Mouse (Mus musculus) testis, postnatal 10 days (tissue): ENCODE results near the gene Cacng5.

Source experiments
- DNase-seq: peaks from one replicate; pipeline ENCODE4 v3.0.0; 2021; ENCODE audit warnings: low spot score

Gene Cacng5

DNA sequence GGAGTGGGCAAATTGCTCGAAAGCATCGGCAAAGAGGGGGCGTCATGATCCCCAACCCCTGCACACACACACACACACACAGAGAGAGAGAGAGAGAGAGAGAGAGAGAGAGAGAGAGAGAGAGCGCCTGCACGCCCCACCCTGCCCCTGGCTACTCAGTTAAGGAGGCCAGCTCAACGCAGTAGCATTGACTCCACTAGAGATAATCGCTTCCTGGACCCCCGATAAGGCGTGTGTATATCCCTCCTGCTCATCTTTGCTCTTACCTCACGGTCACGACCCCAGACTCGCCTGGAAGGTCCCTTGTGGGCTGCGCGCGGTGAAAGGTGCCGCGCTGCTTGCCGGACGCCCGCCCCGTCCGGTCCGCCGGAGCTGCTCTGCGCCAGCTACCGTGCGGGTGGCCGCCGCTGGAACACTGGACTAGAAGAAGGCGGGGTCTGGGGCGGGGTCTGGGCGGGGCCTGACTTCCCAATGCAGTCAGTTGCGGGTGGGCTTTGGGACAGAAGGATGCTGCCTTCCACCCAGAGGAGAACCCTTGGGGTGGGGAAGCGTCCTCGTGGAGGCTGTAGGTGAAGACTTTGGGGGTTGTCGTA is at the start of gene Cacng5:
TSS of gene Cacng5 (minus strand) at position 422 of the 593 bp plus-strand sequence.
- DNase-seq, result no peak

DNA sequence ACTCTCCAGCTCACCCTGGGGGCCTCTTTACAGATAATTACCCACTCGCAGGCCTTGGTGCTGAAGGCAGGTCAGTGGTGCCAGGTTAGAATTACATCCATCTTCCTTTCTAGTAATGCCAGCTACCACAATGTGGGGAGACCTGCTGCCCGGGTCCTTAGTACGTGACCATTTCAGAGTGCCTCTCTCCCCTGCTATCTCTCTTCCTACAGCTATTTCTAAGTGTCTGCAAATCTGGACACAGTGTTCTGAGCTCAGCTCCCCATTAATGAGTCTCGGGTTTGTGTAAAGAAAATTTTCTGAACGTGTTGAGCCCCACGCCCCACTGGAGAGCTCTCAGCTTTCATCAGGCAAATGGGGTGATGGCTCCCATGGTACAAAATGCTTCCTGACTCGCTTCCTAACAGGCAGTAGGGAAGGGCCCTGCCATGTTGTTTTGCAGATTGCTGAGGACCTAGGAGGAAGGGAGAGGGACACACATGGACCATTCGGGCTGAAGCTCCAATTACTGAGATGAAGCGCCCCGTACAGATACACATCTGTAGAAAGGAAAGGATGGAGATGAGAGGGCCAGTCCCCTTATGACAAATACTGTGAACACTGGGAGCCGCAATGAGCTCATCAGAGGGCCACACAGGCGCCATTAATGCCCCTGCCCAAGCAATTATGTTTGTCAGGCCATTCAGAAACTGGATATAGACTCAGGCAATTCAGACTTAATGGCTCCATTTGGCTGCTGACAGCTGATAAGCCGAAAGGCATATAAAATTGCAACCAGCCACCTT is 42.9 kb upstream of the Cacng5 start:
- no peak for DNase-seq

DNA sequence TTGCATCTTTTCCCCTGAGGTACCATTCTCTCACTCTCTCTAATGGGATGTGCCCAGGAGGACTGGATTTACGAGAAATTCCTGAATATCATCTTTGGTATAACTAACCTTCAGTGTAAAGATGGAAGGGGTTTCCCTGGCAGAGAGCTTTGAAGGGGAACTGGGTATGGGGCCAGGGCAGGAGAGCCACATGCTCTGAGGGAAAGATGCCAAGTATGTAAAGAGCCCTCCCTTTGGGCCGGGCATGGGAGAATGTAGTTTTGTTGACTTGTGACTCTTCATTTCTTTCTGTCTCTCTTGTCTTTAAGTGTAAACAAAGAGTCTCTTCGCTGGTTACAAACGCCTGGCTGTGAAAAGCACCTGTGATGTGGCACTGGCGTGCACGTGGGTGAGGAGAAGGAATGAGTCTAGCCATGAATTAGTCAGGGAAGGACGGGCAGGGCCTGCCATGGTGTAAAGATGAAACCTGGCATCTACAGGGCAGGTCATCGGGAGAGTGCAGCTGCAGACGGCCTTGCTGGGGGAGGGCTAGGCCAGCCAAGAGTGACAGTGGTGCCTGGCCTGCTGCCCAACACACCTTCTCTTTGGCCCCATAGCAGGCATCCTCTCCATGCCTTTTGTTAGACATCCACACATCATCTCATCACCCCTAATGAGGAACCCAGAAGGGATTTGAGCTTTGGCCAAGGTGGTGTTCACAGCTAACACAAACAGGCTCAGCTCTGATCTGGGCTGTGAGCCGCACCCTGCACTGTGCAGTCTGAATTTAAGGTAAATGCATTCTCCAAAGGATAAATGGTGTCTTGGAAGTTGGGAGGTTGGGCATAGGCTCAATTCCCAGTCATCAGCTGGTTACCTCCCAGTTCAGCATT is 40.6 kb upstream of the Cacng5 start:
- no peak for DNase-seq

DNA sequence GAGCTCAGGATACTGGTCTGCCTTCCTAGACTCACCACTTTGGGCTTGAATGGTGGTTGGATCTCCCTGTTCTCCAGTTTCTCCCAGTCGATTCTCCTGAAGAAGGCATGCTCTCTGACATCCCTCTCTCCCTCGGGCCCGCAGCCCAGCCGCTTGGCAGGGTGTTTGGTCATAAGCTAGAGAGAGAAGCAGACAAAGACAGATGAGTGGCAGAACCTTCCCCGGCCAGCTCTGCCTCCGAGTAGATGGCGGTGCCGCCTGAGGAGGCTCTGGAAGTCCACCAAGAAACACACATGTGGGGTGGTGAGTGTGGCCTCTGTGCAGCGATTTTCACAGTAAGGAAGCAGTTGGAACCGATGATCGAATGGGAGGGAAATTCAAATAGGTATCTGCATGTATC is 36.6 kb upstream of the Cacng5 start:
- no peak for DNase-seq

DNA sequence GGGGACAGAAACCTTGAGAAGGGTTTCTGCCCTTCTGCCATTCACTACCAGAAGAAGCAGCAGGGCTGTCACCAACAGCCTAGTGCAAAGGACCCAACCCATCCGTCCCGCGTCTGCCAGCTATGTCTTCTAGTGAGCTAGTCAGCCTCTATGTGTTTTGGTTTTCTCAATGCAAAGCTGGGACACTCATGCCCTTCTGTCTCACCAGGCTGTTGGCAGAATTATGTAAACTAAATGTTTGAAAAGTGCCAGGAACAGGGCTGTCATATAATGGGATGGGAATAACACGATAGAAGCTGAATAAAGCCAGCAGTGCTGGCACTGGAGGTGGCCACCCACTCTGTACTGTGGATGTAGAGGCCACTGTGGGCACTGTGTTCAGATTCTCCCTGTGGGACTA is 35.8 kb upstream of the Cacng5 start:
- no peak for DNase-seq

DNA sequence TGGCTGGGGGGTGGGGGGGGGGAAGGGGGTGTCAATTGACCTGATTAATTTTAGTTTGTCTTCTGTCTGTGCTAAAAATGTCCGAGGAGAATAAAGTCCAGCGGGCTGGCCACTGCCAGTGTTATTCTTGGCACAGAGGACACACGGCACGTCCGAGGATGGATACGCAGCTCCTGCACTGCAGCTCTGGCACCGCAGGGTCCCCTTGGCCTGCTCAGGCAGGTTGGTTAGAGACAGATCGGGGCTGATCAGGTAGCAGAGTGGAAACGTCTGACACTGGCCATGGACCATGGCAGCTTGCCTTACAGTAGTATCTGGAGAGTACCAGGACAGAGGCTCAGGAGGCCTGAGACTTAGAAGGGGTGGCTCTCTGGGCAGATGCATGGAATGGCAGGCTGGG is 35.4 kb upstream of the Cacng5 start:
- DNase-seq, result no peak

DNA sequence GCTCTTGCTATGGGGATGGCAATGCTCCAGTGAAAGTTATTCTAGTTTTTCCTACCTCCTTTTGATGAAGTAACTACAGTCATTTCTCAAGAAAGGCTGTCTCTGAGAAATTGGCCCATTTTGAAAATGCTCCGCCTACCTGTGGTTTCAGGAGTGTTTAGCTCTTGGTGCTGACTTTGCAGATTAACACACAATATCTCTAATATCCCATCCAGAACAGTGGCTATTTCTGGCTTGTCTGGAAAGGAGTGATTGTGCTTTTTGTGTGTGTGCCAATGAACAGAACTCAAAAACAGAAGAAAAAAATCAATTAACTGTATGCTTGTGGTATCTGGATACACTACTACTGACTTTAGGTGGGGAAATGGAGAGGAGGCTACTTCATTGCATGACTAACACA is 33.1 kb upstream of the Cacng5 start:
- no peak for DNase-seq

DNA sequence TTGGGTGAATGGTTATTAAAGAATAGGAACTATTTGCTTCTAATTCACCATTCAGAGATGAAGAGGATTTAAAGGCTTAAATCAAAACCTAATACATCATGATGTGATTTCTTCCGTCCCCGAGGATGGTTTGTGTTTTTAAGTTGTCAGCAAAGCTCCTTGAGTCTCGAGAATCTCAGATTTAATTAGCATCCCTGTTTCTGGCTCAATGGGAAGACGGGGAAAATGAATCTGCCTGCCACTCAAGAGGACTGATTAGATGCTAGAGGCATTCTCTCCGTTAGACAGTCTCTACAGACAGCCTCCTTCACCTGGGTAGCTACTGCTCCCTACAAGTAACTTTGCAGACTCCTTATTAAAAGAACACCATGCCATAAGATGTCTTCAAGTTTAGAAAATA is 32.0 kb upstream of the Cacng5 start:
- no peak for DNase-seq

DNA sequence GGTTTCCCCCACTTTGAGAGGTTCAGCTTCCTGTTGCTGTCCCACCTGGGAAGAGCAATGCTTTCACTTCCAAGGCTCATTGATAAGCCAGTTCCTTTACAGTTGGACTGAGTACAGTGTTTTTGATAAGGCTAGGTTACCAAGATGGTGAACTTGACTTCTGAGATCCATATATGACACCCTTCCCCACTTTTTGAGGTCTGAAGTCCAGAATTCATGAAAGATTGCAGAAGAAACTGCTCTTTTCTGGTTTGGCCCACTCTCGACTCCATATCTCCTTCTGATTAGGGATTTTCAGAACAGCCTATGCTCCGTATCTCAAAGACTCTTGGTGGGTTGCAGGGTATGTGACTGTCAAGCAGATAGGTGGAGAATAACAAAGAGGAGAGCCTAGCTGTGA is 22.1 kb upstream of the Cacng5 start:
- DNase-seq, result no peak

DNA sequence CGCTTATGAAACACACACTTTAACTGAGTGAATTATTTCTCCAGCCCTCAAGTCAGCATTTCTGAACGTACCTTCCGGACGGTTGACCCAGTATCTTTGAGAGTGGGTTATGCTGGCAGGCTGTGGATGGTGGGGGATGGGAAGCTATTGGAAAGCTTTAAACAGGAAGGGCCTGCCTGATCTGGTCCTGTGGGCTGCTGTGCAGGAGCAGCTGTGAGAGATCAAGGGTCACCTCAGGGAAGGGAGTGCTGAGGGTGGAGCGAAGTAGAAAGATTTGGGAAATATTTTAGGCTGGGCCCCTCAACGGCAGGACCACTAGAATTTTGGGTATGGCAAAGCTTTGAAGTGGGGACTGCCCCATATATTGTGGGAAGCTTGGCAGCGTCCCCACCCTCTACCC is 16.9 kb upstream of the Cacng5 start:
- DNase-seq, result no peak

DNA sequence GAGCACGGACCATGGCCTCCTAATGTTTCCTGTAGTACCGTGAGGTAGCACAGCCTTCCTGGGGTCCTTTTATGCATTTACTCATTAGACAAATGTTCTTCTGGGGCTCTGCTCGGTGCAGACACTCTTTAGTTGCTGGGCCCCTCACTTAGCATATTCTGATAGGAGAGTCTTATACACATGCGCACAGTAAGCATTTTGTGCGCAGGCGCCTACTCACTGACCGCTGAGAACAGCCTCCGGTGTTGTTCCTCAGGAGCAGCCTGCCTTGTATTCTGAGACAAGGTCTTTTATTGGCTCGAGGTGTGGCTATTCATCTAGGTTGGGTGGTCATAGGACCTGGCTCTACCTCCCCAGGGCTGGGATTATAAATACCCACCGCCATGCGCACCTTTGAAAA is 16.4 kb upstream of the Cacng5 start:
- no peak for DNase-seq

DNA sequence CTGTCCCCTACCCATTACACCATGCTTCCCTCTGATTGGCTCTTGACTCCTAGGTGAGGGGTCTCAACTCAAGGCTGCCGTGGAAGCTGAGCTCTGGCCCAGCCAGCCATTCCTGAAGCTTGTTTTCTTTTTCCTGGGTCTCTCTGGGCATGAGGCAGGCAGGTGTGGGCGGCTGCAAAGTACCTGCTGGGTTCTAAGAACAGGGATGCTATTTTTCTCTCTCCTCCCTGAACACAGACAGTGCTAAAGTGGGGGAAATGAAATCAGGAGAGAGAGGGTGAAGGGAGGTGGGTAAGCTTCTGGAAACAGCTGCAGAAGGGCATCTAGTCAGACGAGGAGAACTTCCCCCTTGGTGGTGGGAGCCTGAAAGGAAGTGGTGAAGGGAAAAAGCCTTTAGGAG is 14.9 kb upstream of the Cacng5 start:
- no peak for DNase-seq

DNA sequence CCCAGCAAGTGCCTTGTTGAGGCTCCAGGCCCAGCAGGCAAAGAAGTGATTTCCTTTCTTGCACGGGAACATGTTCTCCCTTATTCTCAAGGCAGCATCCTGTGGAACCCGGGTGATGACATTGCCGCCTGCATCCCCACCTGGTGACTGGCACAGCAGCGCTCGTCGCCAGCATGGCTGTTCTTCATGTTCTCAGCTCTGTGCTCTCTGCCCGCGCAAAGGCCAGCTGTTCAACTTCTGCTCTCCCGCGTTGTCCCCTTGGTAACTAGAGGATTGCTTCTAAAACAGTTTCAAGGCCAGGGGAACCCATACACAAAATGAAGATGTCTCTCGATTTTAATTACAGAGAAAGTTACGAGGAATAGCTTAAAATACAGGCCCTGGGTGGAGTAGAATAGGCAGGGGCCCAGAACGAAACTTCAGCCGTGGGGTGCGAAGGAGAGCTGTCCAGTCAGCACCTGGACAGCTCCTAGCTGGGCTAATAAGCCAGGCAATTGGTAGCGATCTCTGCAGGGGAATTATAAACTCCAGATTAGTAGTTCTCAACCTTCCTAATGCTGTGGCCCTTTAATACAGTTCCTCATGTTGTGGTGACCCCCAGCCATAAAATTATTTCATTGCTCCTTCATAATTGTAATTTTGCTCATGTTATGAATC is 5.1 kb upstream of the Cacng5 start:
- peak; percentile 56 for DNase-seq

DNA sequence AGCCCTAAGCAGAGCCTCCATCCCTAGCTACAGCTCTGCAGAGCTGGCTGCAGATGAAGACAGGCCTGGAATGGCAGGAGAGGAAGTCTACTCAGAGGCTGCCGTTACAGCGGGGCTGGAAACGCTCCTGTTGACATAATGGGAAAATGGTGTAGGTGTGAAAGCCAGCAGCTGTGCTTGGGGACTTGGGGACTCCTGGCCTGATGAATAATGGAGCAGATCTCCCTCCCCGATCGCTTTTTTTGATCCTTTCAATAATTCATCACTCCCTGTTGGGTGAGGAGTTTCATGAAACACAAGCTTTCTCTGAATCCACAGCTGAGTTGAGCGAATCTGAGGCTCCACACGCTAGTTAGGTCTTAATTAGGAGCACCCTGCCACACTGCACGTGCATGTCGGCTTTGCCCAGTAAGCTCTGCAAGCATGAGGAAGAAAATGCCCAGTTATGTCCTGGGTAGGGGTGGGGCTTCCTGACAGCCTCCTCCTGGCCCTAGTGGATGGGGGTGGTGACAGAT is 2.9 kb upstream of the Cacng5 start:
- no peak for DNase-seq

DNA sequence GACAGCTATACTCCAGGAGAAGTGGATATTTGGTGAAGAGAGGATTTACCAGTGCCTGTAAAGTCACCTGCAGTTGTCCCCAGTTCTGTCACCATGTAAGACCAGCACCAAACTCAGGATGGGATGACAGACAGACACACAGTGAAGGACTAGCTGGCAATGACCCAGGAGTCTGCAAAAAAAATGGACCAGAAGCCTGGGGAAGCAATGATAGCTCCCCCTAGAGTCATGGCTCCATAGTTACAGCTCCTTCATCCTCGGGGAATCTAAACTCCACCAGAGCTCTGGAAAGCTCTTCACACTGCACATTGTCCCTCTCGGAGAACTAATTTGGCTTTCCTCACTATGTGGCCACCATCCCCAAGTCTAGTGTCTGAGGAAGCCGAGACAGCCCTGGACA is 1.5 kb downstream of the Cacng5 start:
- DNase-seq, result no peak

DNA sequence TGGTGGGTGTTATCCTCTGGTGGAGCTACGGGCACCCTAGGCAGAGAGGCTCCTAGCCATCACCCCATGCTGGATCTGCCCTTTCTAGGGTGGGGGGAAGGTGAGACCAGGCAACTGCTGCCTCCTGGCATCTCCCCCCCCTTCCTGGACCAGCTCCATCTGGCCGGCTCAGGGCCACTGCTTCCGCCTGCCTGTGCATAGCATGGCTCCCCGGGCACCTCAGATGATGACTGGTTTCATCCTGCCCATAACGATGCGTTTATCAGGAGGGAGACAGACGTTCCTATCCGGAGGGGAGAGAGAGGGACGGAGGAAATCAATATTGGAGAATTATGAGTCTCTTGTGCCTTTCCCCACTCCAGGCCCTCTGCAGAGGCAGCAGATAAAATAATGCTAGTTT is 9.5 kb downstream of the Cacng5 start:
- no peak for DNase-seq

DNA sequence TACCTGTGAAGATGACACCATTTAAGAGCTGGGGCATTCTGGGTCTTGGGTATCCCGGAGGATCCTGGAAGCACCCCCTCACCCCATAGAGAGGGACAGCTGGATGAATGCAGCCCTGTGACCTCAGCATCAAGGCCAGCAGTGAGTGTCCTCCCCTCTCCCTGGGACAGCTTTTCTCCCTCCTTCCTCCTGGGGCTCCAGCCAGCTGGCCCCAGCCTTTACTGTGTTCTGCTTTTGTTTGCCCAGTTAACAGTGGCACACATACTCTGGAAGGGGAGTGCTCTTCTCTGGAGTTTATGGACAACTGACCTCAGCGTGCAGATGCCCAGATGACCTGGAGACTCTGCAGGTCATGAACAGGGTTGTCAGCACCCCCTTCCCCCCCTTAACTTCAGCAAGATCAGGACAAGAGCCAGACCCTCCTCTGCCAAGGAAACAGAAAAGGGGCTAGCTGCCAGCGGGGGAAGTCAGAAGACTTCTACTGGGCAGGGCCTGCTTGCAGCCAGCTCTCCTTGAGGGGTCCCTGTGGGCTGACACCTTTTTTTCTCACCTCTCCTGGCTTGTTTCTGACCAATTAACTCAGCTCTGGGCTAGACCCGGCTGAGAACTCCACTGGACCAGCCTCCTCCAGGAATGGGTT is 10.8 kb downstream of the Cacng5 start:
- DNase-seq, result peak; percentile 58

DNA sequence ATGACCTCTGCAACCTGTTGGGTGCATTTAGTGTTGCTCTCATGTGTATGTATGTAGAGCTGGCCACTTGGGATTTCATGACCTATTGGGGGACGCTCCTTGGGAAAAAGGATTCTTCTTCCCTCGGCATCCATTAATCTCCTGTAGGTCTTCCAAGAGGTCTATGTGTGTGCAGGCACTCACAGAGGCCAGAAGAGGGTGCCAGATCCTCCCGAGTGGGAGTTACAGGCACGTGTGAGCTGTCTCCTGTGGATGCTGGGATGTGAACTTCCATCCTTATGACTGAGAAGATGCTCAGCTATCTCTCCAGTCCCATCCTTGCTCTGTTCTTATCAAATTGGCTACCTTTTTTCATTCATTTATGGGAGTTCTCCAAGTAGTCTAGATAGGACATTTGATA is 14.4 kb downstream of the Cacng5 start:
- no peak for DNase-seq

DNA sequence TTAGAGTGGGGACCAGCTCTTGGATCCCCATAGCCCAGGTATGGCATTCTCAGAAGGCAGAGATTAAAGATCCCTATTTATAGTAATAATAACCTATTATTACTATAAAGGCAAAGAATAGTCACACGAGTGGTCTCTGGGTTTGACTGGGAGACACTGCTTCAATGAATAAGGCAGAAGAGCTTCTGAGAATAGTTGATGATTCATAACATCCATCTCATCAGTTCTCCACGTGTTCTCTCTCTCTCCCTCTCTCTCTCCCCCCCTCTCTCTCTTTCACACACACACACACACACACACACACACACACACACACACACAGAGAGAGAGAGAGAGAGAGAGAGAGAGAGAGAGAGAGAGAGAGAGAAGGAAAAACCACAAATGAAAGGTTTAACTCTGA is 16.2 kb downstream of the Cacng5 start:
- DNase-seq, result no peak

DNA sequence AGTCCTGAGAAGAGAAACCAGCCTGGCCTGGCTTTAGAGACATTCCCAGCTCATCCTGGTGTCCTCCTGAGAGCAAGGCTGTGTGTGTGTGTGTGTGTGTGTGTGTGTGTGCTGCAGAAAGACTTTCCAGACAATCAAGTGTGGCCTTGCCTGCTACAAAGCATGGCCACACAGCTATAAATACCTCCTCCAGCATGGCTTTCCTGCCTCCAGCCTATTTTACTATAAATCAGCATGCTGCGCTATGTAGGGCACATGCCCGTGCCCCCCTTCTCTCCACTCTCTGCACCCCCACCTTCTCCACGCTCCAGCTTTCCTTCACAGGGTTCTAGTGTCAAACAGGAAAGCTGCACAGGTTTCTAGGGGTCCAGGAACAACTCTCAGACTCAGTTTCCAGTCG is 19.2 kb downstream of the Cacng5 start:
- DNase-seq, result no peak

DNA sequence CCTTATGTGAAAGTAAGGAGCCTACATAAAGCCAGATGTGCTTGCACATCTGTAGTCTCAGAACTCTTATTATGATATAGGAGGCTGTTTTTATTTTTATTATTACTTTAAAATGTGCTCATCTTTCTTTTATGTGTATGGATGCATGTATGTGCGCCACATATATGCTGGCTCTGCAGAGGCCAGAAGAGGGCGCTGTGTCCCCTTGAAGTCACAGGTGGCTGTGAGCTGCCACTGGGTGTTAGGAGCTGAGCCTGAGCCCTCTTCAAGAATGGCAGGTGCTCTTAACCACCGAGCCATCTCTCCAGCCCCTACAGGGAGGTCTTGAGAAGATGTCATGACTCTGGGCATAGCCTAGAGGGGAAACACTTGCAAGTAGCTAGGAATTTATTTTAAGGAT is 23.5 kb downstream of the Cacng5 start:
- DNase-seq, result no peak

DNA sequence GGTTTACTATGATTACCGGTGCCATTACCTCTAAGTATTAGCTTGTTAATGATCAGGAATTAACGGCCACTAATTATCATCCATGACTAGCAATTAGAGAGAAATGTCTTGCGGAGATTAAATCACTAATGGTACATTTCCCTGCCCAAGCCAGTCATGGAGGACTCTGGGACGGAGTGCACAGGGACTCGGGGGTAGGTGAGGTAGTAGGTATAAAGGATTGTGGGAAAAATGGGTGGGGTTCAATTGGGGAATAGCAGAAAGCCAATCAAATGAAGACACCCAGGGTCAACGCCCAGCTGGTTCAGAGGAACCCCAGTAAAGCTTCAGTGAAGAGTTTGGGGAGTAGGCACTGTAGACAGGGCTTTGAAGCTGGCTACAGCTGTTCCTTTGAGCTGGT is 27.5 kb downstream of the Cacng5 start:
- no peak for DNase-seq
